Mouse (Mus musculus): ENCODE results near the gene Nrg3.
"Not testable (repeated sequence)": the region's sequence is repeated elsewhere in the genome, so short reads cannot be mapped to it uniquely, and the experiment has no call there.

The Nrg3 gene

DNA sequence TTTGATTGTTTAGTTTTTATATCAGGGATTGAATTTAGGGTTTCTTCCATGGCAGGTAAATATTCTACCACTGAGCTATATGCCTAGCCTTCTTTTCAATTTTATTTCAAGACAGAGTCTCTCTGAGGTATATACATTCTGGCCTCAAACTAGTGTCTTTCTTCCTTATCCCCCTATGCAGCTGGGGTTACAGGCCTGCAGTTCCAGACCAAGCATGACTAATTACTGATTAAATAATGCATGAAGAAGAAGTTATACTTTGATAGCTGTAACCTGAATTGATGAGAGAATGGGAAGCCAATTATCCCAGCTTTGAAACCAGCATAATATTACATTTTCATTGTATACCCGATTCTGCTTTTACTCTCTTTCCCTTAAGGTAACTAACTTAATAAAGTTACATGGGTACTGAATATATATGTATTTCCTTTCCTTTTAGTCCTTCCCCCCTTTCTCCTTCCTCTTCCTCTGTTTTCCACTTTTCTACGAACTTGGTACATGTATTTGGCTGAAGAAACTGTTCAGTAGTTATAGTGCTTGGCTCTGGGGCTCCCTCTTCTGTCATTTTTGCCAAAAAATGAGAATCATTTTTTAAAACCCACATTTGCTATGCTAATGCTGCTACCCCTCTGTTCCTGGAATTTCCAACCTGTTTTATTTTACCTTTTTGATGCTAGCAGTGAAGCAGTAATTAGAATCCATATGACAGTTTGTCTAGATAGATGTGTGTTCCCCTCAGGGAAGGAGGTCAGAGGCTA is 843.8 kb downstream of the Nrg3 start:
- no peak for DNase-seq (ENCODE audit: low spot score)

DNA sequence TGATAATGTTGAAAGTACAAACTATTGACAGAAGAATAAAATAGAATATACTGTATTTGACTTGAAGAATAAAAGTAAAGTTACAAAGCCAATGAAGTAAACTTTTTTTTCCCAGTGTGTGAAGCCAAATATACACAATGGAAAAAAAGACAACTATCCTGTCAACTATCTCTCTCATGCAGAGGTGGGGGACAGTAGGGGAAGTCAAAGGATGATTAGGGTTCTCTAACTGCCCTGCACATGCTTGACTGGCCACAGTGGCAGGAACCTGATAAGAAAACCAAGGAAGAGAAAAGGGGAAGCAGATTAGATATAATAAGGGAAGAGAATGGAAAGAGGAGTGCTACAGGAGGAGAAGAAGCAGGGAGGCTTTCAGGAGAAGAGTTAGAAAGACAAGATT is 855.9 kb downstream of the Nrg3 start:
- DNase-seq (ENCODE audit: low spot score), result no peak

DNA sequence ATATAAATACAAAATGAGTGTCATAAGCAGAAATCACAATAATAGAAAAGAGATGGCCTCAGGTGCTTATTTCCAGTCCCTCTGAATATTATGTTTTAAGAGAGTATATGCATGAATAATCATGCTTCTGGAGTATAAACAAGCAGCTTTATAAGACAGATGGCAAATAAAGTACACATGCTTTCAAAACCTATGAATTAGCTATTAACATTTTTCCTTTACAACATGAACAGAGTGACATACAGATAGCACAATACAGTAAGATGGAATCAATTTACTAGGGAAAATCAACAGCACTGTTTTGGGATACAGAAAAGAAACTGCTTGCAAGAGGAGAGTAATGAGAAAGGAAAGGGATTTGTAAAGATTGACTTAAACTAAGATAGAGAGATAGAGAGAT is 875.2 kb downstream of the Nrg3 start:
- no peak for DNase-seq (ENCODE audit: low spot score)

DNA sequence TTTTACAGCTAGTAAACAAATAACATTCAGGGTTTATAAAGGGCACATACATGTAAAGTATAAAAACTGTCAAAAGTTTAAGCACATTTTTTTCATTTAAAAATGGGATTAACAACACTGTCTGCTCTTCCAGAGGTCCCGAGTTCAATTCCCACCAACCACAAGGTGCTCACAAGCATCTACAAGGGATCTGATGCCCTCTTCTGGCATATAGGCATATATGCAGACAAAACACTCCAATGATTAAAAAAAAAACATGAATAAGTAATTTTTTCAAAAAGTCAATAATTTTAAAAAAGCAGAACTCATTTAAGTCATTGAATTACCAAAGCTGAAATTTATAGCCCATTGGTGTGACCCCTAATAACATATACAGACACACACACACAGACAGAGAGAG is 878.6 kb downstream of the Nrg3 start:
- no peak for DNase-seq (ENCODE audit: low spot score)

DNA sequence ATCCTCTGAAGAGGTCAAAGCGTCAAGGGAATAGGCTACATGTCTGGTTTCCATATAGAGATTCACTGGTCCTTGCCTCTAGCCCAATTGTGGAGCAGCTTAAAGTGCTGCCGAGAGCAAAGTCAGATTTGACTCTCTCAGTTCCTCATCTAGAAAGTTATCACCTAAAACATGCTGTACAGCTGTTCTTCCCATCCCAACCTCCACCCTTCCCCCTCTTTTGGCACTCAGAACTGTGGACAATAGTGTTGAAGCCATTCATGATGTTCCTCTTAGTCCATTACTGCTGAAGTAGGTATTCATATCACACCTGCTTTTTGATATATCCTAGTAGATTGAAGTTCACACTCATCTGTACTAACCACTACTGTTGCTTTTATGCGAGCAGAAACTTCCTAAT is 896.1 kb downstream of the Nrg3 start:
- DNase-seq (ENCODE audit: low spot score), result no peak

DNA sequence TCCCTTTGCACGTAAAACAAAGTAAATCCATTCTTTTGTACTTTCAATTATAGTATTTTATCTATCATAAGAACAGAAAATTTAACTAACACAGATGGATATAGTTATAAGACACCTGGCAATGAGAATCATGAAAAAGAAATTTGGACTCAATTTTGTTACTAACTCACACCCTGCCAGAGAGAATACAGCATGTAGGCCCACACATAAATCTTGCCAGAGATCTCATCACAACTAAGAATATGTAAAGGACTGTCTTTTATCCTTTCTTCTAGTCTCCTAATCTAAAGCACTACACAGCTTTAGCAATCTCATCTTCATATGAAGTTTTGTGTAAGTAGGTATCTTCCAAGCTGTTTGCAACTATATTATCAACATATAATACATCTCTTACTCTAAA is 904.7 kb downstream of the Nrg3 start:
- no peak for DNase-seq (ENCODE audit: low spot score)

DNA sequence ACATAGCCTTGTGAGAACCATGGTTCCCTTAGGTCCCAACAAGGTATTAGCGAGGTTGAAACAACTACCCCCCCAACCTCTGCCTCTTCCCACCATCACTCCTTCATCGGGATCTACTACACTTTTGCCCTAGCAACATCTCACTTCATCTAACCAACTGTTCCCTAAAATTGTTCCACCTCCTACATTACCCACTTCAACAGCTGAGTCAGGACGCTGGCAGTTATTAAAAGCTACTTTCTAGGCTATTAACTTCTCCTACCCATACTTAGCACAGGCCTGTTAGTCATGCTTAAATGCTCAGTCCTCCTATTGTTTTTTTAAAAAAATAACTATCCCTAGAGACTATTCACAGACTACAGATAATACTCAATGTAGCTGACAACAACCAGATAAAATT is 906.7 kb downstream of the Nrg3 start:
- DNase-seq (ENCODE audit: low spot score), result no peak

DNA sequence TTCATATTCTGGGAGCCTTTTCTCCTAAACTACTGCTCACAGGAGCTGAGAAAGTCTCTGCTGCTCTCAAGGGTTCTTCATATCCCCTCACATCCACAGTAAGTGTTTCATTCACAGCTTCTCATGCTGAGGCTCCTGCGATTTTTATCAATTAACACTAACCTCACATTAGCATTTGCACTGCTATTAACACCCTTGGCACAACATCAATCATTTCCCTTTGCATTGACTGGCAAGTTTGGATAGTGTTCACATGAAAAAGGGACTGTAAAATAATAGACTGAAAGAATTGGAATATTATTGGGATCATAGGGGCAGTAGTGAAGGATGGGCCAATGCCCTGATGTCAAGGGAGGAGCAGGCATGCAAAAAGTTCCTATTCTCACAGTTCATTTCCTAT is 918.3 kb downstream of the Nrg3 start:
- DNase-seq (ENCODE audit: low spot score), result no peak

DNA sequence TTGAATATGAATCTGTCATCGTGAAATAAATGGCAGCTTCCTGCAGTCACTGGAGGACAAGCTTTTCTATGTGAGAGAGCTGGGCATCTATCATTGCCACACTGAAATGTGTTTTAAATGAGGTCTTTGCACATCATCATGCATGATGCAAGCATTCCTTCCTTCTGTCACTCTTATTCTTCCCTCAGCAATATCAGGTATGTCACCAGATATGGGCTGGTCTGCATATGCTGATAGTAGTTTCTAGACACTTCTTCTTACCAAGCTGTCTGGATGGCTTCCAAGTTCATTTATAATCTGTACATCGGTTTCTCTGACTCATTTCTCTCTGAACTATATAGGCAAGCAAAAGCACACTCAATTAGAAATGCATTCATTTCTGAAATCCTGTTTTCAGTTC is 925.6 kb downstream of the Nrg3 start:
- no peak for DNase-seq (ENCODE audit: low spot score)

DNA sequence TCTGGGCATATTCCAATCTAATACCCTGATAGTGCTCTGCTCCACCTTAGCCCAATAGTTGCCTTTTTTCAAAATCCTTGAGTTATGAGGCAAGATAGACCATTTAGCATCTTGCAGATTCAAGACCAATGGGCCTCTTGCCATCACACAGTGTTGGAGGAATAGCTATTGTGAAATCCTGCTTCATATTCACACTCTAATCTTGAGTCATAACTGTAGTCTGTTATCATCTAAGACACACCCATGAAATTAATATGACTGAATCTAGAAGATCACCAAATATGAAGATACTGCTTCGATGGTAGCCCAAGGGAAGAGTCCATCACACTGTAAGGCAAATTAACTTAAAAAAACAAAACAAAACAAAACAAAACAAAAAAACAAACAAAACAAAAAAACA is 937.7 kb downstream of the Nrg3 start:
- no peak for DNase-seq (ENCODE audit: low spot score)

DNA sequence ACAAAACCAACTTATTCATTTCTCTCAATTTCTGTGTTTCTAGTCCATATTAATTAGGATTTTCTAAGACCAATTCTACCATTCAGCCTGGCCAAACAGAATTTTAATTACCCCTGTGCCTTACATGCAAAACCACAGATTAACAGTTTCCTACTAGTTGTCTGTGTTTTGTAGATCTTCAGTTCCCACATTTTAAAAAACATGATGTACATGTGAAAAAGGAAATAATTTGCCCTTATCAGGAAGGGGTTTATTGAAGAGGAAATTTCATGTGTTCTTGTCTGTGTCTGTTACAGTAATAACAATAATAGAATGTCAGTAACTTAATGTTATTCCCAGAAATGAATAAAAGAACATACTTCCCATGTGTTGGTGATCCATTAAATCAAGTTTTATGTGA is 939.4 kb downstream of the Nrg3 start:
- DNase-seq (ENCODE audit: low spot score), result no peak

DNA sequence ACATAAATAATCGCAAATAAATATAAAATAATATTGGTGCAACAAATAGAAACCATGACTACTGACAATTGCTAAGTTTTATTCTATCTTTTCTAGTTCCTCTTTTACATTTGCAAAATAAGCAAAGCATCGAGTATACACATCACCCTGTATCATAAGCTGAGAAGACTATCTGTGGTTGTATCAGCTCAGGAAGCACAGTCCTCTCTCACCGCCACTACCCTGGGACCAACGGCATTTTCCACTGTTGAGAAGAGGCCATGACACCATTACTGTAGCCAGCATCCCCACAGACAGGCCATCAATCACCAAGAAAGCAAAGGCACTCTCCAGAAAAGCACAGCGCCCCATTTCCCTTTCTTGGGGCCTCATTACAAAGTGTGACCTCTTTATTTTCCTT is 956.7 kb downstream of the Nrg3 start:
- DNase-seq (ENCODE audit: low spot score), result no peak

DNA sequence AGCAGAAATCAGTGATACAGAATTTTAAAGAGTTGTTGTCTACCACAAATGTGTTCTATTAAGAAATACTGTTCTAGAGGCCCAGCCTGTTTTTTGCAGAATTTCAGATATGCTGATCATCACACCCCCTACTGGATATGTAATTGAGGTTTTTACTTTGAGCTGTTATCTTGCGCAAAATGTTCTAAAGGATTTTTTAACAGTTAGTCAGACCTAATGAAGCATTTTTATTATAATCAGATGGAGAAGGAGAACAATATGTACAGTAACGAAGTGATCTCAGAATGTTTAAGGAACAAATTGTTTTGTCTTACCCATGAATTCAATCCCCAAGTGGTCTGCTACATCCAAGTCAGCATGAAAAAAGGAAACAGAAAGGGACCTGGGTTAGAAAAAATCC is 963.9 kb downstream of the Nrg3 start:
- DNase-seq (ENCODE audit: low spot score), result no peak

DNA sequence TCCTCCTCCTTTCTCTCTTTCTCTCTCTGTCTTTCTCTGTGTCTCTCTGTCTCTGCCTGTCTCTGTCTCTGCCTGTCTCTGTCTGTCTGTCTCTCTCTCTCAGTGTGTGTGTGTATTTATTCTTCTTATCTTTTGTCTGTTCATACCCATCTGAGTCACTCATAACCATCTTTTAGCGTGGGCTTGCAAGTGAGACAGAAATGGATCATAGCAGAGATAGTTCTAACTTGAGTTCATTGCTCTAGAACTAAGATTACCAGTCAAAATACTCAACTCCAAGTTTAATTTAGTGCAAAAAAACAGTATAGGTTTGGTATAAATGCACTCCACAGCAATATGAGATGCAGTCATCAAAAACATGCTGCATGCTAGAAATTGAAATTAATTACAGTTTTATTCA is 977.9 kb downstream of the Nrg3 start:
- DNase-seq (ENCODE audit: low spot score), result no peak

DNA sequence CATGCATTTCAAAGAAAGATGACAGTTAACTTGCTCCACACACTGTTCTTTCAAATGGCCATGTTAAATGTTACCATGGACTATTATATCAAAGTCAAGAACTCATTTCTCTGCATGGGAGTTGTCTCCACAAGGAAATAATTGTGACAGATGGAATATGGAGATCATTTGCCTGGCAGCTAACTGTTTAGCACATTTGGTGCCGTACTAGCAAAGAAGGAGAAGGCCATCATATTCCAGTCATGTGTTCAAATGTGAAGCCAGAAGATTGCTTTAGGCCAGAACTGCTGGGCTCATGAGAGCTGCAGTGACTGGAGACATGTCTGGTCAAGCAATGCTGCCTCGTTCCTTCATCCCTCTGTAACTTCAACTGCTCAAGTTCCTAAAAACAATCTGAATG is 1025.8 kb downstream of the Nrg3 start:
- DNase-seq (ENCODE audit: low spot score), result no peak

DNA sequence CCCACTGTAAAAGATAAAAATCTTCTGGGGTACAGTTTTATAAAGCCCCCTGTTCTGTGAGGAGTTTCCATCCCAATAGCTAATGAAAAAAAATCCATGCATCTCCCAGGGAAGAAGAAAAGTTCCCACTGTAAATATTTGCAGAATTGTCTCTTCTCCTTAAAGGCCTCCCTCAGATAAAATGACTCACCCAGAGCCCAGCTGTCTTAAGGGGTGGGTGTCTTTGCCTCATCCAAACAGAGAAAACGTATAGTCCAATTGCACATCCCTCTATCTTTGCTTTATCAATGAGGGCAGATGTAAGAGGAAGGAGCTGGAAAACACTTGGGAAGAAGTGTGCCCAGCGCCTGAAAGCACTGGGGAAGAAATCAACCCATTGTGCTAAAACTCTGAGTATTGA is 1028.1 kb downstream of the Nrg3 start:
- DNase-seq (ENCODE audit: low spot score), result no peak

DNA sequence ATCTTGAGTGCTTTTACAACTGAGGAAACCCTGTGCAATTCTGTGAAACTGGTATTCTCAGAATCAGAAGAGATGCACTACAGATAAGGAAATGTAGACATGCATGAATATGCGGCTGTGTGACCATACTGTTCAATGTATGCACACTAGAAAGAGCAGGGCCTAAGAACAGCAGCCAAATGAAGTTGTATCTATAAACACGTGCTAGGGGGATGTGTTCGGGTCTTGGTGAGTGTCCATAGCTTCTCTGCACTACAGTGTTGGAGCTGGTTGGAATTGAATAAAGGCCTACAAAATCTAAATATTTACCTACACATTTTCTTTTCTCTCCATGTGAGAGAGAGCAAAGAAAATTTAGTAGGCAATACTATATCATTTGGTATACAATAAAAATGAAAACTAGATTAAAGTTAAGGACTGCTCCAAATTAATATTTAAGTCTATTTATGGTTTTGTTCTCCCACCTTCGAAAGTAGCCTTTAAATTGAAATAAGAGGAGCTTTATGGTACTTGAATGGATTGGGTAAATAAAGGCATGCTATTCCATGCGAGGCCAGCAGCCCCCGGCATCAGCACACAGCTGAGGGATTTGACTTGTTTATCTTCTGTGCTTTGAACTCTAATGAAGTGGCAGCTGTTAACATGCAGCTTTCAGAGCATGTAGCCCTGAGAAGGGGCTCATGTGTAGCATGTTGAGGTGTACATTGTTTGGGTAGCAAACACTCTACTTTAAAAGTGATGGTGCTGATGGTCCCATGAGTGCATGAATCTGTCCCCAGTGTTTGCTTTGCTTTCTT is 1038.9 kb downstream of the Nrg3 start:
- no peak for DNase-seq (ENCODE audit: low spot score)

DNA sequence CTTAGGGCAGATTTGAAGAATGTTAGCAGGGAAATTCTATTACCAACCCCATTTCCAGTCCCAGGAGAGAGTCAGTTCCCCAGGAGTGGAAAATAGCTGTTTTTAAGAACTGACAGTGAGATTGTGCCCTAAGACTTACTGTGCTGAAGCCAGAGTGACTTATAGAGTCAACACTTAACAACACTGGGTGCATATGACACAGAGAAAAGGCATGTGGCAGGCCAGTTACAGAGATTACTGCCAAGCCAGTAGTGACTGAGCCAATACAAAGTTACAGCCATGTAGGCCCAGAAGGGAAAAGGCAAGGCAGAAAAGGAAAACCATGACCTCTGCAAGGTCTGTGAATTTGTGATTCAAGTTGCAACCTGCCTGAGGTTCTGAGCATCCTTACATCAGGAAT is 1098.2 kb downstream of the Nrg3 start:
- DNase-seq (ENCODE audit: low spot score), result no peak

DNA sequence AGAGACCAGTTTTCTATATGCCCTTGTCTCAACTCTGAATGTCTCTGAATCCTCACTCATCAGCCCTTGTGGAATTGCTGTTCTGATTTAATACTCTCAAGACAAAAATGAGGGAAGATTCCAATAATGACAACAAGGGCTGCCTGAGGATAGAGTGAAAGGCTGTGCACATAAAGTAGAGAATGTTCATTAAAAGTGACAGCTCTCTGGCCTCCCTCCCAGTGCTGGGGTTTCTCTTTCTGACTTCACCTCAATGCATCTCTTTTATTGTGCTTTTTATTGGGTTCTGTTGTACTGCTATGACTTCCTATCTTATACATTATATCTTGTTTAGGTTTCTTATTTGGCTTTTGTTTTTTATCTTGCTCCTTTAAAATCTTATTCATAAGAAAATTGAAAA is 1131.9 kb downstream of the Nrg3 start:
- DNase-seq (ENCODE audit: low spot score), result no peak

DNA sequence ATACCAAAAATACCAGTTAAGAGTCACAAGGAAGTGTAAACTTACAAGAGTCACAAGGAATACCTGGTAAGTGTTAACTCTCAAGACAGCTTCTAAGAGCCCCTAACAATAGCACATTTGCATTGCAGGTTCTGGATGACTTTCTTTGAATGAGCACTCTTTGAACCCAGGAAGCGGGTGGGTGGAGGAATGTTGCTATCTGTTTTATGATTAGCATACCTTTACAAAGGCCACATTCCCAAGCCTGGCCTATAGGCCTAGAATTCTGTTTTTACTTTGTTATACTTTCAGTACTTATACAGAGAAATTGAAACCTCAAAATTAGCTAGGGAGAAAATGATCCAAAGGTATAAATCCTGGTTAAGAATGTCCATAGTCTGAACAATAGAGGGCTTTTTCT is 1150.0 kb downstream of the Nrg3 start:
- DNase-seq (ENCODE audit: low spot score), result not testable (repeated sequence)

DNA sequence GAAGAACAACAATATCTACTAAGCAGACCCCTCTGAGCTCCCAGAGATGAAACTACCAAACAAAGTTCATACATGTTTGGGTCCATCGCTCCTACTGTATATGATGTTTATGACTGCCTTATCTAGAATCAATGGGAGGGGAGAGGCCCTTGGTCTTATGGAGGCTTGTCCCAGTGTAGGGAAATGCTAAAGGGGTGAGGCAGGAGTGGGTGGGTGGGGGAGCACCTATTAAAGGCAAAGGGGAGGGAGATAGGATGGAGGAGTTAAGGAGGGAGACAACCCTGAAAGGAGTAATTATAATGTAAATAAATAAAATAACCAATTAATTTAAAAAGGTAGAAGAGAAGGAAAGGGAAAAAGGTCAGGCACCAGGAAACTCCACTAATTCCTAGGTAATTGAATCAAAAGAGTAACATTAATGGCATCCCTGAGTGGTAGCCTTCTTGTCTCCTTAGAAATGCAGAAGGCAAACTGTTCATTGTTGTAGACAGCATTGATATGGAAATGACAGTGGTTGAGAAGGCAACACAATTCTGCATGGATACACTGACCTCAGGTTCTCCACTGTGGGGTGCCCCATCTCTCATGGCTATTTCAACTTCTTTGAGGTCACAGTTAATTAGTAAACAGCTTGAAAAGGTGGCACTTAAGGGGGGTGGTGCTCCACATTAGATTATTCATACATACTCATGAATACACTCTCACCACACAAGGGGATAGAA is 1152.1 kb downstream of the Nrg3 start:
- DNase-seq (ENCODE audit: low spot score), result peak; percentile 6

Data from embryo, embryonic 10 days (tissue).